Mouse (Mus musculus): ENCODE results near the gene Smoc2.

GRCm38 (mm10) chr17:14398650-14399424 is 119.5 kb downstream of the Smoc2 start:
- TF ChIP-seq CTCF (IDR thresholded peaks at IDR 0.05; ENCODE audit: extremely low read depth, insufficient read depth, low read length) (no peak), POLR2A (IDR thresholded peaks at IDR 0.05; ENCODE audit: extremely low read depth, insufficient read depth, low read length) (no peak)
